Mouse (Mus musculus): ENCODE measurements at regions not wholly inside any gene's neighbourhood (a gene's known extent, or its start where the extent isn't known, plus 50 kb on each side); places are given as distances from the start of the nearest gene placed in this dataset.
"Not testable (repeated sequence)": the region's sequence is repeated elsewhere in the genome, so short reads cannot be mapped to it uniquely, and the experiment has no call there.

DNA sequence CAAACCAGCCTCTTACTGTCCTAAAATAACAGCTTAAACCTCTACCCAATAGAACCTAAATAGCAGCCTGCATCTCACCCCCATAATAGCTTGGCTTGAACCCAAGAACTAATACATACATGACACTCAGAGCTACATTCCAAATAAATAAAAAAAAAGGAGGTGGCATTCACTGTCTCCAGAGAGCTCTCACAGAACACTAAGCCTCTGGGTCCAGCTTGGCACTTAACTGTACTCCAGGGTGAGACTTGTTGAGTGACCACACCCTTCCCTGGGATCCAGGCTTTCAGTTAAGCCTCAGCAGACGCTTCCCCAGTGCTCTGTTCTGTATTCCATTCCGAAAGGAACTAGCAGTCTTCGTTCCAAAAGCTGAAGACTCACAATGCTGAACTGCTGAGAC is 186.3 kb upstream of the Tsc22d2 start:
- DNase-seq, result no peak

DNA sequence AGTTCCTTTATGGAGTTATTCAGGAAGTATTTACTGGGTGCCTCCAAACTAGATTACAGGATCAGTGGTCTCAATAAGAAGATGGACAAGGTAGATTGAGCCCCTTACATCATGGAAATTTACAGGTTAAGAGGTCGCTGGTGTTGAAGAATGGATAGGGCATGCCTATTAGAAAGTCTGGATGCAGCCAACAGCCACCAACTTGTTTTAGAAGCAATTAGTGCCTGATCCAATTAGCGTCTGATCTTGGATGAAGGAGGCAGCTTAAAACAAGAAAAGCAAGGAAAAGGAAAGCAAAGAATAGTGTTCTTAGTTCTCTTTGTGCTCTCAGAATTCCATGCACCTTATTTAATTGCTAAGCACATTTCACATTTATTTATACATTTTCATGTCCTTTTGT is 182.8 kb upstream of the Tsc22d2 start:
- no peak for DNase-seq

DNA sequence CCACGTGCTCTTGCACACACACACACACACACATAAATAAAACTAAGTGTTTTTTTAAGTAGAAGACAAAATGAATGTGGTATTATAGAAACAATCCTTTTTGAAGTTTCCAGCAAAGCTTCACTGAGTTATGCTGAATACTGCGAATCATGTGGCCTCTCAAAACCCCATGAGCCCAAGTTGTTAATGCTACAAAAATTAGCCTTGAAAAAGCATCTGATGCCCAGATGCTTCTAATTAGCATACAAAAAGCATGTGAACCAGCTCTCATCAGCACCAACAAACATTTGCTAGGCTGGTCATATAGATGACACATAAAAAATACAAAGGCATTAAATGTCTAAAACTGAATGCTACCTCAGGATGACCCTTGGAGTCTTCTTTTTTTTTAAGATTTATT is 181.2 kb upstream of the Tsc22d2 start:
- DNase-seq, result no peak

DNA sequence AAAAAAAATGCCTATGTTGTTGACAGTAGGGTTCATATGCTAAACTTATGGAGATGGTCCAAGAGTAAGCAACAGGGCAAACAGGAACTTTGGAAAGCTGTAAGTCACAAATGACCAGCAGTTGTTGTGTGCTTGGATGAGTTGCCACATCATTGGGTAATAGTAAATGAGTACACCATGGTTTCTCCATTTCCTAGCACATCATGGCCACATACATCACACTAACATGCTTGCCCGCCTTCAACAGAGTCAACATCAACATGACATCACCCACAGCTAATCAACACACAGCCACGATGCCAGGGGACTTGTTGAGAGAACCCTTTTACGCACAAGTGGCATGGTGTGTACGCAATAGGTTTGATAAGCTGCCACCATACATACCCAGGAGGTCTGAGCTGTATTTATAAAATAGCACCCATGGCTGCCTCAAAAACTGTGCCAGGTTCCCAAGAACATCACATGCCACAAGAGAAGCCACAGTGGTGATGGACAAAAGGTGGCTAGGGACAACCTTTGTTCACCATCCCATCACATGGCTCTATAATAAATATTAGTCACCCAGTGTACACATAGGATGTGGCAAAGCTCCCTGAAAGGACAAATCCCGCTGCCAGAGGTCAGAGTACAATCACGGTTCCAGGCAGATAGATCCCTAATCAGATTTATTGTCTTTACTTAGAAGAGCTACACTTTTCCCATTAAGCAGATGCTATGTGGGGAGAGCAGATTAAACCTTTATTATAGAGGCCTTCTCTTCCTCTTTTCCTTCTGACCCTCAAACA is 179.5 kb upstream of the Tsc22d2 start:
- no peak for DNase-seq

DNA sequence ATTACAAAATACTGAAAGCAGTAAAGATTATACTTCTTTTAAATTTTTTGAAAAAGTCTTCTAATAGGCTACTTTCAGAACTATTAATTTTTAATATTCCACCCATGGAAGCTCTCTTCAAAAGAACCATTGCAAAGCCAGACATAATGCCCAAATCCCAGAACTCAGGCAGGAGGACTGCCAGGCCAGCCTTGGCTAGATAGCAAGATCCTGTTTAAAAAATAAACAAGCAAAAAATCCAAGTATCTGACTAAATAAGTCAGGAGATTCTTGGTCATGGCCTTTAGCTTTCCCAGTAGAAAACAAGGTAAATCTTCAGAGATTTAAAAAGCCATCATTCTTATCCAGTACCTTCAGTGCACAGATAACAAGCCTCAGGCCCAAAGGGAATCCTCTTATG is 176.4 kb upstream of the Tsc22d2 start:
- DNase-seq, result no peak

DNA sequence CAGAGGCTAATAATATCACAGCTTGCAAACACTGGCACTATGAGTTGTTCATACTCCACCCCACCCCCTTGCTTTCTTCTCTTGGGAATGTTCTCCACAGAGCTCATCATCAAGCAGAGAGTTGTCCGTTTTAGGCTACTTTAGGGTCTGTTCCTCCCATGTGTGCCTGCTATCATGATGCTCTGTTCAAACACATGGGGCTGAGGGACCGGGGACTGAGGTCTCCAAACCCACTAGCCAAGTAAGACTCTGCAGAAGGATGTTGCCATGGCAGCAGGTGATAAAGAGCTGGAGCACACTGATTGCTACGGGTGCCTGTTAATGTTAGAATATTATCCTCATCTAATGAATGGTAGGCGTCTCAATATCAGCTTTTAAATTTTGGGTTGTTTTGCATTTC is 173.7 kb upstream of the Tsc22d2 start:
- DNase-seq, result no peak

DNA sequence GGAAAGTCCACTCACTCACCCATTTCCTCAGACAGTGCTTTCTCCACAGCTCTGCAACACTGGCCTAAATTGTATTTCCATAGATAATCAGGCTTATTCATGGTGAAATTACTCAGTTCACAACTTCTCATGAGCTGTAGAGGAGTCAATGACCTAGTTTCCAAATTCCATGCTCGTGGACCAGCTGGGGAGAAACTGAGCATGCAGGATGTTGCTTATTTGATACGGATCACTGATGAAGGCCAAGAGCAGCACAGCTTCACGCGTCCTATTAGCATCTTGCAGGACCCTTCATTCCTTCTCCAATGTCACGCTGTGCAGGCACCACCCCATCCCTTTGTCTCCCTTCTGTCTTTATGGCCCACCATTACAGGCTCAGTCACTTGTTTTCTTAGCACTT is 169.2 kb upstream of the Tsc22d2 start:
- DNase-seq, result no peak

DNA sequence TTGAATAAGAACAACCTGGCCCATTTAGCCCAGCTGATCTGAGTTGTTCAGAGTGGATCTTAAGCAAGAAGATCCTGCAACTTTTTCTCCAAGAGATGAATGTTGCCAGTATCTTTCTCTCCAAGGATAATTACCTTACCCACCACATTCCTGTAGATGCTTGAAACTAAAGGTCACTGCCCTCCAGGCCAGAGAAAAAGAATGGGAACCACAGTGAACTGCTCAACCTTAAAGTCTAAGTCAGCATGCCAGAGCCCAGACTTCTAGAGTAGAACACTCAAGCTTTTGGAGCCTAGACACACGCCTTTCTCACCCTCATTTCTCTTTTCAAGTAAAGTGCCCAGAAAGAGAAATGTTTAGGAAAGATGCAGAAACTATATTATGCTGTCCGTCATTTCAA is 166.5 kb upstream of the Tsc22d2 start:
- no peak for DNase-seq

DNA sequence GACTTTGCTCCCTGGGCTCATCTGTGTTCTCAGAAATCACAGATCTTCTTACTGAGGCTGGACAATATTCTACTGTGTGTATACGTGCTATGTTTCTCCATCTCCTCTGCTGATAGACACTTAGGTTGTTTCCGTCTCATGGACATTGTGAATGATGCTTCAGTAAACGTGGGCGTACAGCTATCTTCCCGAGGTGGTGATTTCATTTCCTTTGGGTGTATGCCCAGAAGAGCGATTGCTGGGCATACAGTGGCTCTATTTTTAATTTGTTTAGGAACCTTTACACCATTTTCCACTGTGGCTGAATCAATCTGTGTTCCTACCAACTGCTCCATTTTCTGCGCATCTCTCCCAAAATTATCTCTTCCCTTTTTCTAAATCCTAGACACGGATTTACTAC is 160.6 kb upstream of the Tsc22d2 start:
- peak; percentile 6 to 12 for DNase-seq

DNA sequence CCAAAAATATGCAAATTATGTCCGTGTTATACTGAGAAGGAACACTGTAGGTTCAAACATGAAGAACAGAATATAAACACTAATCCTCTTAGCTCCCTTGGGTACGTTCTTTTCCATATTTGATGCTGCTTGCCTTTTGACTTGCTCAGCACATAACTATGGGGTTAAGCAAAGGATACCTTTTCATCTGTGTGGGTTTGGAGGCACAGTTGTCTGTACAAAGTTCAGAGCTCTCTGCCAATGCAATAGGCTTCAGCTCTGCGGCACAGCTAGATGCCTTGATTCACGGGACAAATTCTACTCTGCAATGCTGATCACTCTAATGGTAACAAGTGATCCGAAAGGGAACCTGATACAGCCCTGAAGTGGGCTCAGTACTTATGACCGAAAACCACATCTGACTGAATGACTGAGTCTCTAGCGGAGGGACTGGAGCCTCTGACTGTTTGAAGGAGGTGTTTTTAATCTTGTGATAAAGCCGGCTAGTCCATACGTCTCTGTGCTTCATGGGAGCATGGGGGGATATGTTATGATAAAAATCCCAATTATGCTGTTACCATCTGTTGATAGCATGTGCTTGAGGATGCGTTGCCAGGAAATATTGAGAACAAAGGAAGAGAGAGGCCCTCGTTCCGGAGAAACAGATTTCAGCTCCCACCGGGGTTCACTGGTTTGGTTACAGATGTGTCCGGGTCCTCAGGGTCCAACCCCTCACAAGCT is 146.7 kb upstream of the Tsc22d2 start:
- DNase-seq, result no peak

DNA sequence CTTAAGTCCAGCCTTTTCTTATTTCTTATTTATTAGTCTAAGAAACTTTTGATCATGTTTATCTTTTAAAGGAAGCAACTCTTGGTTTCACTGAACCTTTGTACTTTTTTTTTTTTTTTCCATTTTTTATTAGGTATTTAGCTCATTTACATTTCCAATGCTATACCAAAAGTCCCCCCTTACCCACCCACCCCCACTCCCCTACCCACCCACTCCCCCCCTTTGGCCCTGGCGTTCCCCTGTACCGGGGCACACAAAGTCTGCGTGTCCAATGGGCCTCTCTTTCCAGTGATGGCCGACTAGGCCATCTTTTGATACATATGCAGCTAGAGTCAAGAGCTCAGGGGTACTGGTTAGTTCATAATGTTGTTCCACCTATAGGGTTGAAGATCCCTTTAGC is 143.1 kb upstream of the Tsc22d2 start:
- DNase-seq, result not testable (repeated sequence)

DNA sequence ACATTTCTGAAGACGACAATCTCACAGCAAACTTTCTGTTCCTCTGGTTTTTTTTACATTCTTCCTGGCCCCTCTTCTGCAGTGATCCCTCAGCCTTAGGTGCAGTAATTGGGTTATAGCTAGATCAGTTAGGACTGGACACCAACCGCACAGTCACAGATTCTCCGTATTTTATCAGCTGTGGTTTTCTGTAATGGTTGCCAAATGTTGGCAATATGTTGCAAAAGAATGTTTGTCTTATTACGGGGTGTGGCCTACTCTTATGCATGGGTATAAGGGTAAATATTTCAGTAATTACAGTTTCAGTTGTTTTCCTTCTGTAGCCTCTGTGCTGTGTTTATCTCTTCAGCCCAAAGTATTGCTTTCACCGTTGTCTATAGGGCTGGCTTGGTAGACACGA is 133.2 kb upstream of the Tsc22d2 start:
- no peak for DNase-seq

DNA sequence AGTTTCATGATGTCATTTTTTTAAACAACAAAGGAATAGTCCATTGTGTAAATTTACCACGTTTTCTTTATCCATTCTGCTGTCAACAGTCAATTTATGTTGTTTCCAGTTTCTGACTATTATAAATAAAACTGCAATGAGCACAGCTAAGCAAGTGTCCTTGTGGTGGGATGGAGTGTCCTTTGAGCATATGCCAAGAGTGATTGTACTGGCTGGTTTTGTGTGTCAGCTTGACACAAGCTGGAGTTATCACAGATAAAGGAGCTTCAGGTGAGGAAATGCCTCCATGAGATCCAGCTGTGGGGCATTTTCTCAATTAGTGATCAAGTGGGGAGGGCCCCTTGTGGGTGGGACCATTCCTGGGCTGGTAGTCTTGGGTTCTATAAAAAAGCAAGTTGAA is 130.1 kb upstream of the Tsc22d2 start:
- DNase-seq, result not testable (repeated sequence)

DNA sequence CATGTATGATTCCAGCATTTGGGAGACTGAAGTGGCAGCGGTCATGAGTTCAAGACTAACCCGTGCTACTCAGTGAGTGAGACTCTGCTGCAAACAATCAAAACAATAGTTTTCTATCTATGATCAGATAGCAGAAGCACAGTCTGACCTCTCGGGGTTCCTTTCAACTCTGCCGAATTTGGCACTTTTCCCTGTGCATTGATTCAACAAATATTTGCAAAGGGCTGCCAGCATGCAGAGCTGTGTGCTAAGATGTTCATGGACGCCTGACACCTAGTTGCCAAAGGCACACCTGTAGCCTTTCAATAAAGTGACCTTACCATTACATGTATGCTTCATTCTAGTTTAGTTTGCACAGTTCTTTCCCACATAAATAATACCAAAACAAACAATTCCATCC is 118.7 kb upstream of the Tsc22d2 start:
- no peak for DNase-seq

DNA sequence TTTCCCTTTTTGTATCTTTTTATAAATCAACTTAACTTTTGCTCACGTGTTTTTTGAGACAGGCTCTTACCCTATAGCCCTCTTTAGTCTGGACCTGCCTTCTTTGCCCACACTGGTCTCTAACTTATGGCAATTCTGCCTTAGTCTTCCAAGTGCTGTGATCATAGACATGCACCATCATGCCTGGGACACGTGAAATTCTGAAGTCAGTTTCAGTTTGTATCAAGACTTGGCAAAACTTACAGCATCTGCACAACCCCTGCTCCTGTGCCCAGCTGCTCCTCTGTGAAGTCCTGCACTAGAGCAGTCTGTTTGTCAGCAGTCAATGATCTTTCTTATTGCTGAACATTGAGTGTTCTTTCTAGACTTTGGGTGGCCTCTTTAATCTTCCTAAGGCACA is 114.3 kb upstream of the Tsc22d2 start:
- DNase-seq, result no peak

DNA sequence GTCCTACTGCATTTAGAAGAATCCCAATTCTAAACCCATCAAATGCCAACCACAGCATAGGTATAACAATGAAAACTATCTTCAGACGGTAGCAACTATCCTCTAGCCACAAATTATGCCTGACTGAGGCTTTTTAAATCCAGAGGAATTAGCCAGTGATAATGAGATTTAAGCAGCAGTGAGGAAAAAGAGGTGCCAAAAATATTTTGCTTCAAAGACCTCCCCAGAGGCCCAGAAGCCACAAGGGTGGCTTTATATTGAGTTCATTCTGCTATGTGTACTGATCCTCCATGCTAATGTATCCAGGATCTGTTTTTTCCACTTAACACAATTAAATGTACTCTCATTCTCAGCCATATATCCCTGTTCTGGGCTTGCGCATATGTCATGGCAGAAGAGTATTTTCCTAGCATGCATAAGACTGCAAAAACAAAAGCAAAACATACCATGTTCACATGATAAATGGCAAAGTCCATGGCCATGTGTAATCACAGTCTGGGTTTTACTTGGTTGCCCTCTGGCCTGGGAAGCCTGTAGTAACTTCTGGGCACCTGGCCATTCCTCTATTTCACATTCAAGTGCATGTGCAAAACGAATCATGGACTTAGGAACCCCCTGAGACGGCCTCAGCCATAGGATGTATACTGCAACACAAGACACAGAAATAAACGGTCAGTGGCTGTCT is 113.6 kb upstream of the Tsc22d2 start:
- DNase-seq, result no peak

DNA sequence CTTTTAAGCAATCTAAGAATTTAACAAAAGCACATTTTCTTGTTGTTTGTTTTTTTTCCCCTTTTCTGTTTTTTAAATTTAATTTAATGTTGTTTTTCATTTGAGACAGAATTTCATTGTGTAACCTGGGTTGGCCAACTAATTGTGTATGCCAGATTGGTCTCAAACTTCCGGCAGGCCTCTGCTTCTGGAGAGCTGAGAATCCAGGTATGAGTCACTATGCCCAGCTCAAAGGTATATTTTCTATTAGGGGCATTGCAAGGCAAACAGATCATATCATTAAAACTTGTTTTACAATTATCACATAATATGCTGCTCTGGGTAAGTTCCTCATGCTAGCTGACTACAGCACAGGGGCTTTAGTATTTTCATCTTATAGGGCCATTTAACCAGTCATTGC is 112.2 kb upstream of the Tsc22d2 start:
- DNase-seq, result no peak

DNA sequence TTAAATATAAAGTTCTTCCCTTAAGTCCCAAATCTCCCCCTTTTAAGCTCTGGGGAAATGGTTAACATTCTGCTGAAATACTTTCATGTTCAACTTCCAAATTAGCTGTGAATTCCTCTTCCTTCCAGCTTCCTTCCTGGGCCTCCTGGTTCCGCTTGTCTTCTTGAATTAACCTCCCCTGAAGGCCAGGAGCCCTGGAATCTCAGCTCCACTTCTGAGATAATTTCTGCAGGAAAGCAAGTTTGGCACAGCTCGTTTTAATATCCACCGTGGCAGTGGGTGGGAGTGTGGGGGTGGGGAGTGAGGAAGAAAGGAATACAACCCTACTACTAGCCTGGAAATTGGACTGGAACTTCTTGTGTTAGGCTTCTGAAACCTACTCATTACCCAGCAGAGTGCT is 110.8 kb upstream of the Tsc22d2 start:
- no peak for DNase-seq

DNA sequence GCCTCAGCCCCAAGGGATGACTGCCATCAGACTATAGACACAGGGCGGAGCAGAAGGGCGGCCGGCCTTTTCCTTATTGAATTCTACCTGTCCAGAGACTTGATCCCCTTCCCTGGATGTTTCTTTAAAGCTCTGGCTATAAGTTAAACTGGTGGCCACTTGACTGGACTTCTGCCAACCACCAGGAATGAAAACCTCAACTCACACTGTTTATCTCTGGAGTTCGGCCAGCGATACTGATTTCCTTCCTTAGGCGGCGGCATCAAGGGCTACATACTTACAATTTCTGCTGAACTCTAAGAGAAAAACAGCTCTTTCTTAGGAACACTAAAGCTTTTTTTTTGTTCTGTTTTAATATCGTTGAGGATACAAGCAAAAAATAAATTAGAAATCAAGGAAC is 104.9 kb upstream of the Tsc22d2 start:
- no peak for DNase-seq

DNA sequence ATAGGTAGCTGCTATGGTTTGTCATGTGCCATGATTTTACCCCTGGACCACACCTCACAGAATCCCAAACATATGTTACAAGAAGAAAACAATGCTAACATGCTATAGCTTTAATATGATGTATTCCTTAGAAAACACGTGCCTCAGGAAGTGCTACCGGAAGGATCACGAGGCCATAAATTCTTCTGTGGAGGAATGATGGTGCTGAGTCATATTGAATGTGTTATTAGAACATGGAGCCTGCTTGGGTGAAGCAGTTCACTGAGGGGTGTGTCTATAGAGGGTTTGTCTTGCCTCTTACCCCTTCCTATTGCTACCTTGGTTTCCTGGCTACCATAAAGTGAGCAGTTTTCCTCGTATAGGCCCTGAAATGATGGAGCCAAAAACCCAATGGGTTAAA is 104.1 kb upstream of the Tsc22d2 start:
- DNase-seq, result no peak

DNA sequence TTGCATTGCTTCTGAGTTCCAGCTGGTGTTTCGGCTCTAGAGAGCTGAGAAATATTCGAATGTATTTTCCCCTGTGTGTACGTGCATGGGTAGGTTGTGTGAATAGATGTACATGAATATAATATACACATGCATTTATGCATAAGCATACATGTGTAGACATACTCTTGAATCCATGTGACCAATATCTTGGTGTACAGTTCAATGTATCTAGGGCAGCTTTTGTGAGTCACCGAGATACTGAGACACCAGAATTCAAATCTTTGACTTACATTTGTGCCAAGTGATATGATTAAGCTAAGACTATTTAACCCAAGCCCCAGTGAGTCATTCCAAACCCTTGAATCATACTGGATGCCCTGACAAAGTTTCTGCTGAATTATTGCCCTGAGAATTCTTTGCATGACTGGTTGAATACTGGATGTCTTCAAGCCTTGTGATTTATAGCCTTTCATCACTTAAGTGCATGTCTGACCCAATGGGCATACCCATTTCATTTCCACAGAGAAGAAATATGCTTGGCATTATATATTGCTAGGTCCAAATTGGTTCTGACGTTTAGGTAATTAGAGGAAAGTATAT is 103.3 kb upstream of the Tsc22d2 start:
- DNase-seq, result no peak

DNA sequence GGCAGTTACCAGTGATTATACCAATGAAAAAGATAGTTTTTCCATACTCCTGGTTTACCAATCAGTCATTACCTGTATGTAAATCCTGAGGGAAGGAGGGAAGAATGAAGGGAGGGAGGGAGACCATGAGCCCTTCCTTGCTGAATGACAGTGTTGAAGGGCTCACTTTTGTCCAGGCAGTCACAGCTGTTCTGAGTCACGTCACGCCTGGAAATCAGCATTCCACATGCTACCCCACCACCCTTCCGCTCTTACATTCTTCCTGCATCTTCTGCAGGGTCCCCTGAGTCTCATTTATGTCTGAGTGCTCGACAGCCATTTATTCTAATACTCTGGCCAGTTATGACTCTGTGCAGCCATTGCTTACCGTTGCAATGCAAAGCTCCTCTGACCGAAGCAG is 101.9 kb upstream of the Tsc22d2 start:
- no peak for DNase-seq

DNA sequence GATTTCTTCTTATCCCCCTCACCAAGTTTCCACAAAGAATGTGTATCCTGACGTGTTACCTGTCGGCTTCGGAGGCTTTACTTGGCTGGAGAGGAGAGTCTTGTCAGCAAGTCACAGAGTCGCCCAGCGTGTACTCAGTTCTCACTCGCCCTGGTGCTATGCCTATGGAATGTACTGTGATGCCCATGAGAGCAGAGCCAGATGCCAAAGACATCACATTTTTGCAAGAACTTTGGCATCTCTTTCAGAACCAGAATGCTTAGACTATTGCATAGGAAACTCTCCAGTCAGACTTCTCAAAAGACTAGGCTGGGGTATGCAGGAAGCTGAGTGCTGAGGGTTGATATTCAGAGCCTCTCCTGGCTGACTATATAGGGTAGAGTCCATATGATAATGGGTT is 99.3 kb upstream of the Tsc22d2 start:
- no peak for DNase-seq

DNA sequence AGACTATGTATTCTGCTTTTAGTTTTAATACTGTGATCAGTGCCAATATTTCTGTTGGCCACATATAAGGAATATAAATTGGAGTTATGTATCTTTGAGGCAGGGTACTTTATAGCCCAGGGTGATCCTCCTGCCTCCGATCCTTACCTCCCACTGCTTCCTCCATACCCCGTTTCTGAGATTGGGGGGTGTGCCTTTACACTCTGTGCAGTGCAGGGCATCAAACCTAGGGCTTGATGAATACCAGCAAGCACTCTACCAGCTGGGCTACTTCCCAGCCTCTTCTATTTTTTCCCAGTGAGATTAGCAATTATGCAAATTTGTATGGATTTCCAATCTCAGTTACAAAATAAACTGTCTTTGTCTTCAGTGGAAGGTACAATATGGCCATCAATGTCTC is 97.3 kb upstream of the Tsc22d2 start:
- DNase-seq, result no peak

Data from cerebellum, adult 18-20 months (tissue).